Mouse (Mus musculus) forebrain, embryonic 14.5 days (tissue): ENCODE results near the gene Hes7. TPM values are rescaled to one million over a fixed set of nuclear protein-coding genes. Genes with fewer than 3 reads are reported as not detected.
A peak's percentile ranks its signal among the peaks of the same experiment; 100 is the strongest.

Source experiments
- ATAC-seq: fragments of 200-750 bp; cut with Nextera tagmentation; 2 replicates; pipeline ENCODE4 v1.8.0; 2017; ENCODE audit warnings: mild to moderate bottlenecking, moderate library complexity
- DNase-seq: peaks from one replicate; pipeline ENCODE4 v3.0.0-alpha.2; 2015; ENCODE audit warnings: low spot score
- H3K27ac ChIP-seq: fragments of 300-500 bp; sonication (generic); 2 replicates; pipeline ENCODE4 v1.5.1; 2014; ENCODE audit warnings: low read depth, mild to moderate bottlenecking, control low read depth, low read length, moderate library complexity
- H3K27me3 ChIP-seq: fragments of 300-500 bp; sonication (generic); replicated peaks from 2 replicates; pipeline ENCODE4 v1.6.1; 2014; ENCODE audit warnings: low read length, control low read depth, mixed read lengths; ENCODE audit not compliant: control insufficient read depth, insufficient read depth
- H3K36me3 ChIP-seq: fragments of 300-500 bp; sonication (generic); 2 replicates; pipeline ENCODE4 v1.6.1; 2014; ENCODE audit warnings: low read length, control low read depth; ENCODE audit not compliant: control insufficient read depth, insufficient read depth
- H3K4me1 ChIP-seq: fragments of 300-500 bp; sonication (generic); 2 replicates; pipeline ENCODE4 v1.6.1; 2014; ENCODE audit warnings: antibody characterized with exemption, low read length, control low read depth; ENCODE audit not compliant: control insufficient read depth, insufficient read depth
- H3K4me2 ChIP-seq: fragments of 300-500 bp; sonication (generic); 2 replicates; pipeline ENCODE4 v1.6.1; 2014; ENCODE audit warnings: mild to moderate bottlenecking, control low read depth, low read length
- H3K4me3 ChIP-seq: fragments of 300-500 bp; sonication (generic); 2 replicates; pipeline ENCODE4 v1.5.1; 2014; ENCODE audit warnings: low read depth, low read length, control low read depth
- H3K9ac ChIP-seq: fragments of 300-500 bp; sonication (generic); 2 replicates; pipeline ENCODE4 v1.6.1; 2014; ENCODE audit warnings: mild to moderate bottlenecking, low read length, control low read depth, moderate library complexity
- H3K9me3 ChIP-seq: fragments of 300-500 bp; sonication (generic); replicated peaks from 2 replicates; pipeline ENCODE4 v1.6.1; 2016; ENCODE audit warnings: low read length, control low read depth, mixed read lengths; ENCODE audit not compliant: control insufficient read depth
- WGBS: fragments of 180-500 bp; shearing (Covaris S2); extraction: QIAGEN DNeasy Blood & Tissue Kit; methylation state at CpG from one replicate; pipeline ENCODE4 v1.1.7; 2014; 5-methylcytosine and 5-hydroxymethylcytosine counted together
- polyA plus RNA-seq: library from polyadenylated mRNA; unstranded; fragments of >200 nt; fragmentation: Nextera tagmentation; extraction: Ambion mirVana; gene quantifications from 2 replicates; pipeline ENCODE4 v1.2.1, GENCODE M21; 2014

The Hes7 gene
- polyA plus RNA-seq, 1 experiment from 2014 or later: 0.24 TPM

DNA sequence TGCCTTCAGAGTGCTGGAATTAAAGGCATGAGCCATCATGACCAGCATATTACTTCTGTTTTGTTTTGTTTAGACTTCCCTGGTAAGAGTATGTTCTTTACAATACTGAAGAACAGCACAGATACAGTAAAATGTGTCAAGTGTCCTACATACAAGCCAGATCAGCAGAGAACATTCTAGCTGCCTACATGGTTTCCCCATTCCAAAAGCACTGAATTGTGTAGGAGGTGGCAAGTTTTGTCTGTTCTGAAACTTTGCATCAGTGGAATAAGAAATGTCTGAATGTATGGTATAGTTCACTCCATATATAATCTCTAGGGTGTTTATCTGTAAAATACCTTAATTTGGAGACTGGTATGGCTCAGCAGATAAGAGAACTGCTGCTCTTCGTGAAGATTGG, 35.1 kb downstream of the Hes7 start:
- Histone ChIP-seq H3K36me3 (no peaks in the 10 kb centered on the region), H3K4me3 (no peak overlapping the region), H3K4me2 (no peak overlapping the region), H3K27ac (no peak overlapping the region), H3K9me3 (no peaks in the 10 kb centered on the region), H3K4me1 (peaks cover 7% of the 10 kb centered on the region; the same call in 1 of the 2 replicates), H3K27me3 (peaks cover 16% of the 10 kb centered on the region; the same call in 1 of the 2 replicates), H3K9ac (no peak overlapping the region)
- no peak for ATAC-seq
- DNase-seq: no peak
- WGBS: 62% methylated on average over 1 of the region's 1 CpGs

DNA sequence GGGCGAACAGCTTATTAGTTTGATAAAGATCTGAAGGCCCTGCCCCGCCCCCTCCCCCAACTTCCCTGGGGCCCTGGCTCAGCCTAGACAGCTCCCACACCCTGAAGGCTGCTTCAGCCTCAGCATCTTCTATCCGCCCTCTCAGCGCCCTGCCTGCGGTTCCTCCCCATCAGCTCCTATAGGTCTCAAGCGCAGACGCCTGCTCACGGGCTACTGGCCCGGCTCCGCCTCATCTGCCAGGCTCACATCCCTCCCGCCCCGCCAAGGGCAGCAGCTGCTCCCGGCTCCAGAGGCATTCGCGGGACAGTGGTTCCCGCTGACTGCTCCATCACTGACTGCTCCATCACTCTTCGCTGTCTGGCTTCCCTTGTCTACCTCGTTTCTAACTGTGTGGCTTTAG, 36.6 kb downstream of the Hes7 start, which contains the start of gene Alox12b:
TSS of gene Alox12b (plus strand) at position 190 of the 400 bp plus-strand sequence.
- Histone ChIP-seq H3K27ac (no peak within 1 kb of the TSS), H3K9me3 (no peaks in the 10 kb centered on the region), H3K4me2 (peak within 1 kb of the TSS; percentile 38), H3K27me3 (peaks cover 16% of the 10 kb centered on the region; the same call in 1 of the 2 replicates), H3K36me3 (no peaks in the 10 kb centered on the region), H3K4me3 (no peak within 1 kb of the TSS), H3K4me1 (peaks cover 7% of the 10 kb centered on the region; the same call in 1 of the 2 replicates), H3K9ac (peak within 1 kb of the TSS; percentile 13; the same call in 1 of the 2 replicates)
- 2% methylated on average over 18 of the region's 18 CpGs for WGBS
- DNase-seq (peak; percentile 49), ATAC-seq (0 out of 2 replicates have a peak, but pooled peaks have one; percentile 26)

DNA sequence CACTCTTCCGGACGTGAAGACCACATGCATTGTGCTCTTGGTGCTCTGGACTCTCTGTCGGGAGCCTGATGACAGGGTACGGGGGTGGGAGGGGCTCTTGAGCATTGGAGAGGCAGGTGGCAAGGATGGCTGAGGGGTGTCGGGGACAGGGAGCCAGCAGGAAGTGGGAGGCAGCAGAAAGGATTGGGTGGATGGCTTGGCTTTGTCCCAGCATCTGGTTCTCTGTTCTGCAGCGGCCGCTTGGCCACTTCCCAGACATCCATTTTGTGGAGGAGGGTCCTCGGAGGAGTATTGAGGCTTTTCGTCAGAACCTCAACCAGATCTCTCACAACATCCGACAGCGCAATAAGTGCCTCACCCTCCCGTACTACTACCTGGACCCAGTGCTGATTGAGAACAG, 49.1 kb downstream of the Hes7 start:
- ATAC-seq: no peak
- Histone ChIP-seq H3K9ac (no peak overlapping the region), H3K27ac (no peak overlapping the region)

DNA sequence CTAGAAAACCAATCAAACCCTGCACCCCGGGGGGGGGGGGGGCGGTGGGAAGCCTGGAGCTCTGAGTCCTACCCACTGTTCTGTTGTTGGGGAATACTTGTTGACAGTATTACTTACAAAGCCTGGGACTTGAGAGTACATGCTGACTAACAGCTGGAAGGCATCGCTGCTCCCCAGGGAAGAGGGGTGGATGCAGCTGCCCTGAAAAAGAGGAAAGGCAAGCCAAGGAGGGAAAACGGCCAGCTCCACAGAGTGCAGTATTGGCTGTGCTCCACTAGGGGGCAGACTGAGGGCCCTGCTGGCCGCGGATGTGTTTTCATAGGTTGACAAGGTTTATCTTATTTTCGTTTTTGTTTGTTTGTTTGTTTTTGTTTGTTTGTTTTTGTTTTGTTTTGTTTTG, 51.4 kb downstream of the Hes7 start:
- DNase-seq (peak; percentile 46), ATAC-seq (no peak)
- Histone ChIP-seq H3K27ac (no peak overlapping the region), H3K27me3 (no peaks in the 10 kb centered on the region), H3K4me3 (no peak overlapping the region), H3K4me2 (no peak overlapping the region), H3K9me3 (no peaks in the 10 kb centered on the region), H3K9ac (no peak overlapping the region), H3K36me3 (no peaks in the 10 kb centered on the region), H3K4me1 (no peaks in the 10 kb centered on the region)
- WGBS: 26% methylated on average over 7 of the region's 7 CpGs

More for the DNA sequence above, 49.1 kb downstream of the Hes7 start:
- Histone ChIP-seq H3K4me1 (no peaks in the 10 kb centered on the region), H3K9me3 (no peaks in the 10 kb centered on the region), H3K4me3 (no peak overlapping the region), H3K4me2 (no peak overlapping the region), H3K36me3 (no peaks in the 10 kb centered on the region), H3K27me3 (no peaks in the 10 kb centered on the region)
- WGBS: 83% methylated on average over 12 of the region's 12 CpGs
- DNase-seq: no peak

DNA sequence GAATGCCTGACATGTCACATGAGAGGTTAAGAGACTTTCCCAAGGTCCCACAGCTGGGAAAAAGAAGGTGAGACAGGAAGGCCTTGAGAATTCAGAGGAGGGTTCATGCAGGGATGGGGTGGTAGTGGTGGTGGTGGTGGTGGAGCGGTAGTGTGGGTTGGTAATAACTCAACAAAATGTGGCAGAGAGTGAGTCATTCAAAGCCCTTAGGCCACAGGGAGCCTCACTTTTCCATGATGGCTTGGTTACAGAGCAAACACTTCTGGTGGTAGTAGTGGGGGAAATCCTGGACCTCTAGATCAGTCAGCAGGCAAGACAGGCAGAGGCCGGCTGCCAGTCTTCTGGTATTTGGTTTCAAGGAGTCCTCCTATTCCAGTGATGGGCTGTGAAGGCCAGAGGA, 52.4 kb downstream of the Hes7 start:
- Histone ChIP-seq H3K4me2 (no peak overlapping the region), H3K27me3 (no peaks in the 10 kb centered on the region), H3K9ac (no peak overlapping the region), H3K4me3 (no peak overlapping the region), H3K36me3 (no peaks in the 10 kb centered on the region), H3K27ac (no peak overlapping the region), H3K9me3 (no peaks in the 10 kb centered on the region), H3K4me1 (no peaks in the 10 kb centered on the region)
- DNase-seq (no peak), ATAC-seq (no peak)
- 100% methylated on average over 2 of the region's 2 CpGs for WGBS

Other genes with a start within 250 kb of the Hes7 start
- gene Ndel1, start 248.5 kb upstream of the Hes7 start, polyA plus RNA-seq: 70.0 and 80.2 TPM in 2 replicates
- gene Rnf222, start 231.9 kb upstream of the Hes7 start, polyA plus RNA-seq: not detected in 2 replicates
- 673 and 871 TPM in 2 replicates for gene Rpl26, start 218.8 kb upstream of the Hes7 start, polyA plus RNA-seq
- gene Odf4, start 193.3 kb upstream of the Hes7 start, polyA plus RNA-seq: 0.23 TPM in 1 of 2 replicates, not detected in the other
- gene Arhgef15, start 162.9 kb upstream of the Hes7 start, polyA plus RNA-seq: 5.8 and 6.3 TPM in 2 replicates
- 0.75 and 1.2 TPM in 2 replicates for gene Slc25a35, start 152.3 kb upstream of the Hes7 start, polyA plus RNA-seq
- gene Rangrf, start 145.2 kb upstream of the Hes7 start, polyA plus RNA-seq: 35.2 and 43.5 TPM in 2 replicates
- 14.1 and 15.6 TPM in 2 replicates for gene Pfas, start 111.9 kb upstream of the Hes7 start, polyA plus RNA-seq
- gene Ctc1, start 104.5 kb upstream of the Hes7 start, polyA plus RNA-seq: 43.4 and 56.1 TPM in 2 replicates
- gene Aurkb, start 74.8 kb upstream of the Hes7 start, polyA plus RNA-seq: 69.2 and 74.0 TPM in 2 replicates
- 10.7 and 13.9 TPM in 2 replicates for gene Borcs6, start 60.7 kb upstream of the Hes7 start, polyA plus RNA-seq
- 45.2 and 49.6 TPM in 2 replicates for gene Tmem107, start 49.6 kb upstream of the Hes7 start, polyA plus RNA-seq
- gene Vamp2, start 31.9 kb upstream of the Hes7 start, polyA plus RNA-seq: 124 and 188 TPM in 2 replicates
- 6.8 and 11.6 TPM in 2 replicates for gene Per1, start 25.2 kb upstream of the Hes7 start, polyA plus RNA-seq
- gene 9130213A22Rik, start 2.2 kb downstream of the Hes7 start, polyA plus RNA-seq: 0.14 TPM in 2 replicates
- gene Aloxe3, start 5.5 kb downstream of the Hes7 start, polyA plus RNA-seq: 0.94 and 2.1 TPM in 2 replicates
- 0.15 TPM in 1 of 2 replicates, not detected in the other for gene Alox12b, start 36.6 kb downstream of the Hes7 start, polyA plus RNA-seq
- gene Alox8, start 77.4 kb downstream of the Hes7 start, polyA plus RNA-seq: 0.08 TPM in 1 of 2 replicates, not detected in the other
- 0.35 and 0.41 TPM in 2 replicates for gene Gucy2e, start 116.6 kb downstream of the Hes7 start, polyA plus RNA-seq
- 13.9 and 18.9 TPM in 2 replicates for gene Cntrob, start 203.4 kb downstream of the Hes7 start, polyA plus RNA-seq
- gene Trappc1, start 203.6 kb downstream of the Hes7 start, polyA plus RNA-seq: 188 and 243 TPM in 2 replicates
- 3.3 and 3.9 TPM in 2 replicates for gene Kcnab3, start 205.9 kb downstream of the Hes7 start, polyA plus RNA-seq
- gene Rnf227, start 220.1 kb downstream of the Hes7 start, polyA plus RNA-seq: 126 and 146 TPM in 2 replicates
- 70.3 and 77.3 TPM in 2 replicates for gene Chd3, start 249.0 kb downstream of the Hes7 start, polyA plus RNA-seq